Mouse (Mus musculus): Measurements from ENCODE around the gene Plekha8.

Plekha8 gene

DNA sequence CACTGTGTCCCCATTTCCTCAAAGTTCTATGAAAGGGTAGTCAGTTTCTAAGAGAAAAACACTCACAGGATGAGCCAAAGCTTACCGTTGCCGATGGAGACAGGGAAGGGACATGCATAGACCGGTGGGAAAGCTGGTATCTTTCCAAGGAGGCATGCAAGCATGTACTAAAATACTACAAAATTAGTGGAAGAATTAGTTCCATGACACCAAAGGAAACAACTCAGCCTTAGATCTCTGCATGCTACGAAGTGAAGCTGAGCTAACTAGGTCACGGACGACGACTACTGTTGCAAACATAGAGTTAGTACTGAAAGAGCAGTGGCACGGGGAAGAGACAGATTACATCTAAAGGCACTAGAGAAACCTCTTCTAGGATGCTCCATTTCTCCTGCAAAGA, 8.0 kb upstream of the Plekha8 start:
- DNase-seq (ENCODE audit: low spot score), result no peak

DNA sequence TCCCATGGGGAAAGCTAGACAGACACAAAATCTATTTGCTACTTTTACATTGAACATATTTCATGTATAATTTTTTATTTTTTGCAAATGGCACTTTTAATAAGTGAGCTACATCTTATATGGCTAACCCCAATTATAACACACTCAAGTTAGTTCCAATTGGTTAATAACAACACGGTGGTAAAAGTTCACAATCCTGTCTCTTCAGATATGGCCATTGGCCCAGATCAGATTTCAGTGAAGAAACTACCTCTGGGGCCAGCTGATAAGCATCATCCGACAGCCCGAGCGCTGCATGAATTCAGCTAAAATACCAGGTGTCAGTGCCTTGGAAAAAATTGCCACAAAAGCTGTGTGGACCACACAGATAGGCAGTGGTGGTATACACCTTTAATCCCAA, 7.2 kb upstream of the Plekha8 start:
- DNase-seq (ENCODE audit: low spot score), result no peak

DNA sequence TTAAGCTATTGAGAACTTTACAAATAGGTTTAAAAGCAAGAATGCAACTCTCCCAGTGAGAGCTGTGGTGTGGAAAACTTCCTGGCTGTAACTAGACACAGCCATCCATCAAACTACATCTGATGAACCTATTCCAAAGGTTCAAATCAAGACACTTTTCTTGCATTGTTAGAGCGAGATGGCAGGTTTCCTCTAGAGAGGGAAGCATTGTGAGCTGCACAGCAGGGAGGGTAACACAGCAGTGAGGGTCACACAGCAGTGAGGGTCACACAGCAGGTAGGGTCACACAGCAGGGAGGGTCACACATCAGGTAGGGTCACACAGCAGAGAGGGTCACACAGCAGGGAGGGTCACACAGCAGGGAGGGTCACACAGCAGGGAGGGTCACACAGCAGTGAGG, 6.7 kb upstream of the Plekha8 start:
- DNase-seq (ENCODE audit: low spot score), result no peak

GRCm38 (mm10) chr6:54590691-54591090, 4.2 kb upstream of the Plekha8 start:
- no peak for DNase-seq (ENCODE audit: low spot score)

GRCm38 (mm10) chr6:54591778-54592177, 3.1 kb upstream of the Plekha8 start:
- DNase-seq (ENCODE audit: low spot score), result no peak

- DNase-seq (ENCODE audit: low spot score), result peak; percentile 64
Measured at GRCm38 (mm10) chr6:54592938-54593535, 1.9 kb upstream of the Plekha8 start.

- DNase-seq (ENCODE audit: low spot score), result no peak
Measured at GRCm38 (mm10) chr6:54593766-54594468, 994 bp upstream of the Plekha8 start.

DNA sequence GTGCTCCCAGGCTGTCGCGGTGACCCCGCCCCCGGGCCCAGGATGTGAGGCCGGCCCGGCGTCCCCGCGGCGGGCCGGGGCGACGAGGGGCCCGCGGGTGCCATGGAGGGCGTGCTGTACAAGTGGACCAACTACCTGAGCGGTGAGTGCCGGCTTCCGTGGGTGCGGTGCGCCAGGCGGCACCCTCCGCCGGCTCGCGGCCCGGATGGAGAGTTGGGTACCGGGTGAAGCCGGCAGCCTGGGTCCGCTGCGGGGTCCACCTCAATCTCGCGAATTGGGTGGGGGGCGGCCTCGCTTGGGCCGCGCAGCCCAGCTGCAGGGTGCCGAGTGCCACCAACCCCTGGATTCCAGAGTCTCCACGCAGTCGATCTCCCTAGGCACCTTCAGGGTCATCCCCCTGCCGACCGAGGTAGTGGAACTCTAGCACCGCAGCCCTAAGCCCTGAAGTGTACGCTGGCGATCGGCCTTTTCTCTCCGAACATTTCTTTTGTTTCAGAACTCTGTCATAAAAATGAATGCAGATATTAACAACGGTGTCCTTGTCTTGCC, 493 bp downstream of the Plekha8 start:
- no peak for DNase-seq (ENCODE audit: low spot score)

DNA sequence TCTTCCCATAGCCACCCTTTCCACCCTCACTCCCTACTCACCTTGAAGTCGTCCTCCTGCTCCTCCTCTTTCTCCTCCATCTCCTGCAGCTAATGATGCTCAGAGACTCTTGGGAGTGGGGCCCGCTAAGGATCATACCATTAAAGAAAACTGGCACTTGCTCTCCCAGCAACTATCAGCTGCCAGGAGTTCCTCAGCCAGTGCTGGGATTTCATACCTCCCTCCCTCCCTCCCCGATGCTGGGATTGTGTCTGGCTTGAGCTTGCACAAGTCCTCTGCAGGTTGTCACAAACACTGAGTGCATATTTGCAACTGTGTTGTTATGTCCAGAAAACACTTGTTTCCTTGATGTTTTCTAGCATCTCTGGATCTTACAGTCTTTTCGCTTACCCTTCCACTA, 2.3 kb downstream of the Plekha8 start, which contains the start of gene Fkbp14:
Gene Fkbp14 (minus strand): TSS at position 101 of the 400 bp plus-strand sequence.
- no peak for DNase-seq (ENCODE audit: low spot score)

- no peak for DNase-seq (ENCODE audit: low spot score)
Measured at GRCm38 (mm10) chr6:54597711-54598110, 2.8 kb downstream of the Plekha8 start.

DNA sequence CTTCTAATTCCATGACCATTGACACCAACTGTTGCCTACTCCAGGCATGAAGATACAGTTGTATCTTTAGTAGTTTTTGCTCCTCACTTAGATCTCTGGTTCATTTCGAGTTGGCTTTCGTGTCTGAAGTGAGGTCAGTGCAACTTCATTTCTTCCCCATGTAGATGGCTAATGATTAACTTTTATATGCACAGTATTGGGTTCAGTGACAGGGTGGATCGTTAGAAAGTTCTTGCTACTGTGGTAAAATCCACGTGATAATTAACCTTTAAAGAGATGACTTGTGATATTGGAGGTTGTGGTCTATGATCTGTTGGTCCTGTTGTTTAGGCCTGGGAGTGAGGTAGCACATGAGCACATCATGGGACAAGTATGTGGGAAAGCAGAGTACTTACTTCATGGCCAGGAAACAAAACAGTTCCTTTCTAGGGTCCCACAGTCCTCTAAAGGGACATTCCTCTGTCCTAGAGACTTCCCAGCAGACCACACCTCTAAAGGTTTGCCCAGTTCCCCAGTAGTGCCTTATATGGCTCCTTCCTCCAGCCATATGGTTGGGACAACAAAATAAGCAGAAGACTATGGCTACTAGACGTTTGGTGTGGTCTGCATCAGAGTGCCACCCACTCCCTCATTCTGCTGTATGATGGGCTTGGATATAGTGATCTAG, 5.9 kb downstream of the Plekha8 start:
- DNase-seq (ENCODE audit: low spot score), result no peak

DNA sequence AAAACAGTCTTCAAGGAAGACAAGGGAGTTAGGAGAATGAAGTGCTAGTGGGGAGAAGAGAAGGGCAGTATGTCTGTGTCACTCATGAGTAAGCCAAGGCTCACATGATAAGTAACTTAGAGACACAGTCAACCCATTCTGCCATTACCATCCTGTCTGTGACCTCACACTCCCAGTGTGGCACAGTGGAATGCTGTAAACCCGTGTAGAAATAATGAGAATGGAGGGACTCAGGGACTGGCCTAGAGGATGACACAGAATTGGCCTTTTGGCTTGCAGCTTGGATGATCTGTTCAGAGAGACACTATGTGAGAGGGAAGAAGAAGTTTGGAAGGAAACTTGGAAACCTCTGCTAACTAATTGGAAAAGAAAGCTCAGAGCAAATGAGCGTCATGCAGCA, 8.0 kb downstream of the Plekha8 start:
- DNase-seq (ENCODE audit: low spot score), result no peak

- no peak for DNase-seq (ENCODE audit: low spot score)
Measured at GRCm38 (mm10) chr6:54604001-54604715, 9.2 kb downstream of the Plekha8 start.

- DNase-seq (ENCODE audit: low spot score), result no peak
Measured at GRCm38 (mm10) chr6:54606241-54606640, 11.3 kb downstream of the Plekha8 start.

GRCm38 (mm10) chr6:54617363-54617762, 22.5 kb downstream of the Plekha8 start:
- DNase-seq (ENCODE audit: low spot score), result no peak

DNA sequence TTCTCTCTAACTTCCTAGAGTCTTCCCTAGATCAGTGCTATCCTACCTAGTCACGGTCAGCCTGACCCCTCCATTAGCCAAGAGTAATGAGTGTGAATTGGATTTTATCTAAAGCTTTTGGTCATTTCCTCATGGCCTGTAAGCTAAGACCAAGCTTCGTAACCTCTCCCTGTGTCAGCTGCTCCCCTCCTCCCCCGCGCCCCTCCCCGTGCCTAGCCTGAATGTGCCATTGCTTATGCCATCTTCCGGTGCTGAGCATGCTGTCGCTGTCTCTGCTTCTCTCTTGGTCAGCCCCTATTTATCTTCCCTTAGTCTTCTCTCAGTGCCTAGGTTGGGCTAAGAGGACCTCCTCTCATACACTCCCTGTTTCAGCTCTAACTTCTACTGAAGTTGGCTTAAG, 24.6 kb downstream of the Plekha8 start:
- DNase-seq (ENCODE audit: low spot score), result no peak

DNA sequence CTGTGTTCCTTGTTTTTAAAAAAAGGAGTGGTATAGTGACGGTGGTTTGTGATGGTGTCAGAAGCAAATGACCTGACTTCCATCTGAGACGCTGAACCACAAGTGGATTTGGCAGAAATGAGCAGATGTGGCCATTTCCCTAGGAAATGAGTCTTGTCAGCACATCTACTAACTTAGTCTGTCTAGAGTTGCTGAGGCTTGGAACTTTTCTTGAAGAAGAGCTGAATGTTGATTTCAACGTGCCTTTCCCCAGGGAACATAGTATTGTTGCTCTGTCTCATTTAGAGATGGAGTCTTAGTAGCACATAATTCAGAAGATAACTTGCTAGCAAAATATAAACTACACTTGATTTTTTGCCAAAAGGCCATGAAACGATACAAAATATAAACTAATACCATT, 25.4 kb downstream of the Plekha8 start:
- no peak for DNase-seq (ENCODE audit: low spot score)

GRCm38 (mm10) chr6:54628381-54628780, 33.5 kb downstream of the Plekha8 start:
- DNase-seq (ENCODE audit: low spot score), result no peak

DNA sequence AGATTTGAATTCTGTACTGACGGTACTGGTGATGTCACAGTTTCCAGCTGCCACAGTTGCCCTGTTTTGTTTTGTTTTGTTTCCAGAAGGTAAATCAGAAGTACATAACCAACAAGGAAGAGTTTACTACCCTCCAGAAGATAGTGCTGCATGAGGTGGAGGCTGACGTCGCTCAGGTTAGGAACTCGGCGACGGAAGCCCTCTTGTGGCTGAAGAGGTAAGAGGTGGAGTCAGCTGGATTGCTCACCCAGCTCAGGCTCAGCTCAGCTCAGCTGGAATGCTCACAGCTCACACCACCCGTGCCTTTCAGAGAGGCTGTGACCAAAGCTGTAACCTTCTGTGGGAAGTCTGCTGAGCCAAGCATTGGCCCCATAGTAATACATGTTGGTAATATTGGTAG, 34.8 kb downstream of the Plekha8 start:
- no peak for DNase-seq (ENCODE audit: low spot score)

GRCm38 (mm10) chr6:54631462-54631861, 36.6 kb downstream of the Plekha8 start:
- no peak for DNase-seq (ENCODE audit: low spot score)

- DNase-seq (ENCODE audit: low spot score), result no peak
Measured at GRCm38 (mm10) chr6:54639877-54640276, 45.0 kb downstream of the Plekha8 start.

DNA sequence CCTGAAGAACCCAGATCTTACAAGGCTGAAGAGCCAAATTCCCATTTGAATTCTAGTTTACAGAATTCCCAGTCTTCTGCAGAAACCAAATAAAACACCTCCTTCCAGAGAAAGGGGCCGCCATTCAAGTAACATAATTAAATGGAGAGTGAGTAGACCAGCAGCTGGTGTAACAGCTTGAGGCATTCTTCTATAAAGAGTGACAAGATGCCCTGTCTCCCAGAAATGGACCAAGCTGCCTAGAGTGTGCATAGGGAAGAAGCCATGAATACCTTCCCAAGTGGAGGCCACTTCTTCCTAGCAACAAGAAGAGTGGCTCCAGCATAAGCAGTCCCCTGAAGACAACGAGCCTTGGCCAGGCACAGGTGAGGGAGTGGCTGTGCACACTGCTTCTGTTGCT, 47.0 kb downstream of the Plekha8 start:
- DNase-seq (ENCODE audit: low spot score), result no peak
